Mouse (Mus musculus) midbrain, embryonic 13.5 days (tissue): ENCODE measurements around the gene Tpm4. TPM values are rescaled to one million over a fixed set of nuclear protein-coding genes. Genes with fewer than 3 reads are reported as not detected.
A peak's percentile ranks its signal among the peaks of the same experiment; 100 is the strongest.

Experiments
- ATAC-seq: fragments of 200-750 bp; cut with Nextera tagmentation; 2 replicates; pipeline ENCODE4 v1.8.0; 2017; ENCODE audit warnings: mild to moderate bottlenecking, moderate TSS enrichment, moderate library complexity
- H3K27ac ChIP-seq: fragments of 300-500 bp; sonication (generic); 2 replicates; pipeline ENCODE4 v1.5.1; 2015; ENCODE audit warnings: inconsistent platforms, mild to moderate bottlenecking, moderate library complexity
- H3K27me3 ChIP-seq: fragments of 300-500 bp; sonication (generic); 2 replicates; pipeline ENCODE4 v1.6.1; 2015; ENCODE audit warnings: mild to moderate bottlenecking, inconsistent platforms
- H3K36me3 ChIP-seq: fragments of 300-500 bp; sonication (generic); 2 replicates; pipeline ENCODE4 v1.6.1; 2015; ENCODE audit warnings: mild to moderate bottlenecking, inconsistent platforms
- H3K4me1 ChIP-seq: fragments of 300-500 bp; sonication (generic); replicated peaks from 2 replicates; pipeline ENCODE4 v1.6.1; 2015; ENCODE audit warnings: inconsistent platforms
- H3K4me2 ChIP-seq: fragments of 300-500 bp; sonication (generic); replicated peaks from 2 replicates; pipeline ENCODE4 v1.6.1; 2015; ENCODE audit warnings: moderate library complexity, mild to moderate bottlenecking, inconsistent platforms
- H3K4me3 ChIP-seq: fragments of 300-500 bp; sonication (generic); replicated peaks from 2 replicates; pipeline ENCODE4 v1.5.1; 2015; ENCODE audit warnings: mild to moderate bottlenecking, inconsistent platforms
- H3K9ac ChIP-seq: fragments of 300-500 bp; sonication (generic); replicated peaks from 2 replicates; pipeline ENCODE4 v1.6.1; 2015; ENCODE audit warnings: mild to moderate bottlenecking, inconsistent platforms
- H3K9me3 ChIP-seq: fragments of 300-500 bp; sonication (generic); 2 replicates; pipeline ENCODE4 v1.6.1; 2016; ENCODE audit warnings: mild to moderate bottlenecking, inconsistent platforms
- WGBS: fragments of 180-500 bp; shearing (Covaris S2); methylation state at CpG from one replicate; pipeline ENCODE4 v1.1.7; 2015; 5-methylcytosine and 5-hydroxymethylcytosine counted together
- polyA plus RNA-seq: library from polyadenylated mRNA; unstranded; fragments of >200 nt; fragmentation: Nextera tagmentation; extraction: Ambion mirVana; gene quantifications from 2 replicates; pipeline ENCODE4 v1.2.1, GENCODE M21; 2015

Gene Tpm4
- polyA plus RNA-seq, 1 experiment from 2014 or later, result 239 TPM

DNA sequence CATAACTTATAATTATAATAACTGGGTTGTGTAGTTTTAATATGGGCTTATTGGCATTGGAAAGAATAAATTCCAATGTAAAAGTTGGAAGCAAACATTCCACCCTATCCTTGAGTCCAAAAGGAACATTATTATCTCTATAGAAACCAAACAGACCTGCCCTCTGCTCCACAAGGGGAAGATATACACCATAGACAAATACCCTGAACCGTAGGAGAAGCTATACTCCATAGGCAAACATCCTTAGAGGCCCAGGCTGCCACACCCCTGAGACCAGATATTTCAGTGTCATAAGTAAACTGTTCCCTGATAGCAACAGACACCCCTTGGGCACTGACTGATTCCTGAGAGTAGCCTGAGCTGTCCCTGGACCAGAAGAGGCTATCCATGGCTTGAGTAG is 6.9 kb upstream of the Tpm4 start:
- Histone ChIP-seq H3K9me3 (0 out of 2 replicates have a peak, but pooled peaks cover 4% of the 10 kb centered on the region), H3K36me3 (no peaks in the 10 kb centered on the region), H3K27ac (no peak overlapping the region), H3K27me3 (no peaks in the 10 kb centered on the region), H3K4me3 (no peak overlapping the region), H3K4me2 (no peak overlapping the region), H3K4me1 (no peaks in the 10 kb centered on the region), H3K9ac (no peak overlapping the region)
- ATAC-seq, result no peak
- WGBS, result 84% methylated on average over 1 of the region's 1 CpGs

DNA sequence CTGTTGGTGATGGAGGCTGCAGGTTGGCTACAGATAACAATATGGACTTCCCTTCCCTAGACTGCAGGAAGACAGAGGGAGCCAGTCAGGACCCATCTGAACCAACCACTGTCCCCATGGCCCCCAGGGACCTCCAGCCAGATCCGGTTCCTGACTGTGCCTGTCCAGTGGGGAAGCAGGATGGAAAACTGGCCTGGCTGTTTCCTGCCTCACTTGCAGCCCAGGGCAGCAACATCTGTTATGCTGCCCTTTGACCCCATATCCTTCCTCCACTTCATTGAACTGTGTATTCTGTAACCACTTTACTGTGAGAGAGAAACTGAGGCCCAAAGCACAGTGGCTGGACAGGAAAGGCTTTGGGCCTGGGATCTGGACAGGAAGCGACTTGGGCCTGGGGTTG is 3.5 kb upstream of the Tpm4 start:
- WGBS, result 95% methylated on average over 2 of the region's 2 CpGs
- no peak overlapping the region for H3K9ac ChIP-seq
- no peak for ATAC-seq
- H3K4me3 ChIP-seq, result no peak overlapping the region
- no peaks in the 10 kb centered on the region for H3K9me3 ChIP-seq
- peaks cover 5% of the 10 kb centered on the region for H3K4me1 ChIP-seq
- no peak overlapping the region for H3K27ac ChIP-seq
- no peaks in the 10 kb centered on the region for H3K27me3 ChIP-seq
- no peaks in the 10 kb centered on the region for H3K36me3 ChIP-seq
- no peak overlapping the region for H3K4me2 ChIP-seq

DNA sequence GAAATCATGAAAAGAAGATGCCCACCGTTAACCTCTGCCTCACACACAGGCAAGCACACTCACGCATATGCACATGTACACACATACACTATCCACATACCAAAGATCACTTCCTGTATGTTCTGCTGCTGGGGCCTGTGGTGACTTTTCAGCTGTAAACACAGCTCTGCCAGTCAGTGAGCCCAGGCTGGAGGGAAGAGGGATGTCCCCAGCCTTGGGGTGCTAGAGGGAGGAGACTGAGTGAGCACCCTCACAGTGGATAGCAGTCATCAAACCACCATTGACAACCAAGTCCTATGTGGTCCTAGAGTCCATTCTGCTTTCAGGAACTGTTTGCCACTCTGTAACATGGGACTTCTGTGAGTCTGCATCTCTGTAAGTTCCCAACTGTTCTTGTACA is 2.9 kb upstream of the Tpm4 start:
- no peak for ATAC-seq
- Histone ChIP-seq H3K9me3 (no peaks in the 10 kb centered on the region), H3K4me3 (no peak overlapping the region), H3K27me3 (no peaks in the 10 kb centered on the region), H3K27ac (no peak overlapping the region), H3K9ac (no peak overlapping the region), H3K36me3 (no peaks in the 10 kb centered on the region), H3K4me1 (peaks cover 11% of the 10 kb centered on the region), H3K4me2 (no peak overlapping the region)
- WGBS, result 87% methylated on average over 2 of the region's 2 CpGs

DNA sequence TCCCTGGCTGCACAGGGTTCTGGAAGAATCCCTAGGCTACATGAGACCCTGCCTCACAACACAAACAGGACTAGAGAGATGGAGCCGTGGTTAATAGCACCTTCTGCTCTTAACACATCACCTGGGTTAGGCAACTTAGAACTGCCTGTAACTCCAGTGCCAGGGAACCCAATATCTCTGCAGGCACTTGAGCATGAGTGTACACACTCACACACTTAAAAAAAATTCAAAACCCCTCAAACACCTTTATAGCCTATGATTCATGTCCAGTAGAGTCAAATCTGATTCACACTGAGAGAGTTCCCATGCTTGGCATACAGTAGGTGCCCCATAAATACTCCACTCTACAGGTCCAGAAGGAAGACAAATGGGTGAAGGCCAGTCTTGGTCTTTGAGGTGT is 2.4 kb upstream of the Tpm4 start:
- Histone ChIP-seq H3K9me3 (no peaks in the 10 kb centered on the region), H3K27me3 (no peaks in the 10 kb centered on the region), H3K4me1 (peaks cover 16% of the 10 kb centered on the region), H3K9ac (no peak overlapping the region), H3K4me3 (no peak overlapping the region), H3K4me2 (no peak overlapping the region), H3K36me3 (no peaks in the 10 kb centered on the region), H3K27ac (no peak overlapping the region)
- ATAC-seq, result no peak
- 88% methylated on average over 1 of the region's 1 CpGs for WGBS

DNA sequence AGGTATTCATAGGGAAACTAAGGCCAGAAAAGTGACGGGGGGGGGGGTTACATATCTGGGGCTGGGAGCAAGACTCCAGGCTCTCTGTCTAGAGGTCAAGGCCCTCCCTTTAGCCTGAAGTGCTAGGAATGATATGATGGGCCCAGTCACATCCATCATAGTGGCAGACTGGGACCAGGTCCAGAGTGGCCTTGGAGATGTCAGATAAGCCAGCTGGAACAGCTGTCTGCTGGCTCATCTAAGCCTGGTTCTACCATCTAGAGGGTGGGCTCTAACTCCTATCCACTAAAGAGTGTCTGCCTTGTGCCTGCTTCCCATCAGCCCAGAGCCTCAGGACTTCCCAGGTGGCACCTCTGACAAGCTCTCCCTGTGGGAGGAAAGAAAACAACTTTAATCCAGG is 1.9 kb upstream of the Tpm4 start:
- 57% methylated on average over 1 of the region's 1 CpGs for WGBS

DNA sequence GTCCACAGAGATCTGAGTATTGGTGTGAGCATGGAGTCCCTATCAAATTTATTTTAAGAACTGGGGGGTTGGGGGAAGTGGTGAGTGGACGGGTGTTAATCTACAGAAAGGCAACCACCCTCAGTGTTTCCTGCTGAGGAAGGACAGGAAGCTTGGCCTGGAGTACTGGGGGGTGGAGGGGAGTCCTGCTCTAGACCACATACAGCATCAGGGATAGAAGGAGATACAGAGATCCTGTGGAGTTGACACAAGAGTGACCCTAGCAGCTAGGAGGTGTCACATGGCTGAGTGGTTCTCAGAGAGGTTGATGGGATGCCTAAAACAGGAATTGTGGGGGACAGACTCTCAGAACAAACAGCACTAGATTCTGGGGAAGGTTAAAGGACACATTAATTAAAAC is 1.3 kb upstream of the Tpm4 start:
- peaks cover 3% of the 10 kb centered on the region for H3K36me3 ChIP-seq
- ATAC-seq, result no peak
- no peak overlapping the region for H3K4me2 ChIP-seq
- no peaks in the 10 kb centered on the region for H3K27me3 ChIP-seq
- peaks cover 19% of the 10 kb centered on the region for H3K4me1 ChIP-seq
- no peaks in the 10 kb centered on the region for H3K9me3 ChIP-seq
- WGBS, result 65% methylated on average over 1 of the region's 1 CpGs
- H3K4me3 ChIP-seq, result no peak overlapping the region
- H3K27ac ChIP-seq, result no peak overlapping the region
- no peak overlapping the region for H3K9ac ChIP-seq

More for the DNA sequence above, 1.9 kb upstream of the Tpm4 start:
- Histone ChIP-seq H3K36me3 (no peaks in the 10 kb centered on the region), H3K27ac (no peak overlapping the region), H3K4me2 (no peak overlapping the region), H3K4me3 (no peak overlapping the region), H3K9ac (no peak overlapping the region), H3K27me3 (no peaks in the 10 kb centered on the region), H3K4me1 (peaks cover 19% of the 10 kb centered on the region), H3K9me3 (no peaks in the 10 kb centered on the region)
- no peak for ATAC-seq

DNA sequence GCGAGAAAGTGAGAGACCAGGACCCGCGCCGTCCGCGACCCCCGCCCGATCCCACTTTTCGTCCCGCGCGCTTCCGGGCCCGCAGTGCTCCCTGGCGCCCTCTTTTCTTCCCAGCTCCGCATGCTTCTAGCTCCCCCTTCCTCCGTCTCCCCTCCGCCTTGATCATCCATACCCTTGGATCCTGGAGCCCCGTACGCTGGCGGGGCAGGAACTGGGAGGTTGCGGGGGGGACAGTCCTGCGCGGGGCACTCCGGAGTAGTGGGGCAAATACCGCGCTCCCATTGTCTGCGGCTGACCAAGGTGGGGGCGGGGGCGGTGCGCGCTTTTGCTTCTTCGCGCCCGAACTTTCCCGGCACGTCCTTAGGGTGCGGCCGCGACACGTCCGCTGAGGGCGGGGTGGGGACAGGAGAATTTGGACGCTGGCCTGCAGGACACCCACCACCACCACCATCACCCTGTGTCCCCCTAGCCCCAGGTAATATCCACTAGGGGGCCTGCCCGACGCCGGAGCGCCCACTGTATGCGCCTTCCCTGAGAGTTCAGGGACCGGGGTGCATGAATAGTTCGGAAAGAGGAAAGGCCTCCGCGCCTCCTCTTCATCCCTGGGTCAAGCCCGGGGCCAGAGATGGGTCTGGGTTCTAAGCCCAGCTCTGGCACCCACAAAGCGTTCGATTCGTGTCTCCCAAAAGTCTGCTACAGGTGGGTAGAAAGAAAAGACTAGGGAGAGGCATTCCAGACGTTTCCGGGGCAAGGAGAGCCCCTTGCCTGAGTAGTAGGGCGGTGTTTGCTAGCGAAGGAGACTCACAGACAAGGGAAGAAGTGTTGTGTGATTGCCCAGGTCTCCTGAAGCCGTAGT is 899 bp downstream of the Tpm4 start:
- Histone ChIP-seq H3K9me3 (no peaks in the 10 kb centered on the region), H3K27ac (peak overlapping the region; percentile 90), H3K4me1 (peaks cover 19% of the 10 kb centered on the region), H3K9ac (peak overlapping the region; percentile 92), H3K27me3 (no peaks in the 10 kb centered on the region), H3K4me2 (peak overlapping the region; percentile 83), H3K36me3 (peaks cover 22% of the 10 kb centered on the region), H3K4me3 (peak overlapping the region; percentile 84)
- under 1% methylated on average over 62 of the region's 62 CpGs for WGBS
- ATAC-seq, result peak; percentile 84

DNA sequence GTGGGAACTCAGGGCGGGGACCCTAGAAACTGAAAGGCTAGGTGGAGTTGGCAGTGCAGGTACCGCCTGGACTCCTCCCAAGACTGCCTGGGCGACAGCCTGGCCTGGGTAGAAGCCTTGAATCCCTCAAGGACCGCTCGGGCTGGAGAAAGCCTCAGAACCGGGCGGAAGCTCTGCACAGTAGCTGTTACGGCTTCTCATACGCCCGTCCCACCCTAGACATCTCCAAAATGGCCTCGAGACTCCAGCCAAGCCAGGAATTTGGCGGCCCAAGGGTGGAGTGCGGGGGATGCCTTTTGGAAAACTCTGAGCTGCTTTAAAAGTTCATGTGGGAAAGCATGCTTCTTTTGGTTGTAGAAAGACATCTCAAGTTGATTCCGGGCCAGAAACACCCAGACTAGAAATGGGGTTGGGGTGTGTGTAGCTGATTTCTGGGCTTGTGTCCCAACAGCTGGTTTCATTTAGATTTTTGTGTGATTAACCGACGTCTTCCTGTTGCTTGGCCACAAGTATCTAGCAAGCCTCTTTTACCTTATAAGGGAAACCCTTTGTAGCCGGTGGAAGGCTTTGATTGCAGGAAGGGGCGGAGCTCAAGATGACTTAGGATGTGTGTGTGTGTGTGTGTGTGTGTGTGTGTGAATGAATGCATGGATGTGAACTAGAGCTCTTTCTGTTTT is 1.7 kb downstream of the Tpm4 start:
- Histone ChIP-seq H3K4me3 (peak overlapping the region; percentile 84), H3K9ac (peak overlapping the region; percentile 92), H3K4me2 (peak overlapping the region; percentile 83), H3K9me3 (no peaks in the 10 kb centered on the region), H3K4me1 (peaks cover 19% of the 10 kb centered on the region), H3K27me3 (no peaks in the 10 kb centered on the region), H3K36me3 (peaks cover 29% of the 10 kb centered on the region), H3K27ac (peak overlapping the region; percentile 90)
- ATAC-seq, result peak; percentile 21
- WGBS, result under 1% methylated on average over 18 of the region's 18 CpGs

DNA sequence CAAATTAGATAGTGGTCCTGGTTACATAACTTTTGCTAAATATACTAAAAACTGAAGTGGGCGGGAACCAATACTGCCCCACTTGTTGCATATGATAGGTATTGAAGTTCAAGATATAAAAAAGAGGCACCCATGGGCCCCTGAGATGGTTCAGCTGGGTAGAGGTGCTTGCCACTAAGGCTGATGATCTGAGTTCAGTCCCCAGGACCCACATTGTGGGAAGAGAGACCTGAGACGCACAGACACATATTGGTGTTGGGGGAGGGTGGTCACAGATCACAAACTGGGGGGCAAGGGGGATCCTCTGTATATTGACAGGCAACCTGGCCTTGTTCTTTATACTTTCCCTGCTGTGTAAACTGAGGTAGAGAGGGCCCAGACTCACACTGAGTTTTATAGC is 2.7 kb downstream of the Tpm4 start:
- Histone ChIP-seq H3K9ac (no peak overlapping the region), H3K4me3 (no peak overlapping the region), H3K27me3 (no peaks in the 10 kb centered on the region), H3K4me1 (peaks cover 19% of the 10 kb centered on the region), H3K36me3 (peaks cover 39% of the 10 kb centered on the region), H3K9me3 (no peaks in the 10 kb centered on the region), H3K4me2 (peak overlapping the region; percentile 83), H3K27ac (no peak overlapping the region)
- no peak for ATAC-seq
- WGBS, result 92% methylated on average over 2 of the region's 2 CpGs

DNA sequence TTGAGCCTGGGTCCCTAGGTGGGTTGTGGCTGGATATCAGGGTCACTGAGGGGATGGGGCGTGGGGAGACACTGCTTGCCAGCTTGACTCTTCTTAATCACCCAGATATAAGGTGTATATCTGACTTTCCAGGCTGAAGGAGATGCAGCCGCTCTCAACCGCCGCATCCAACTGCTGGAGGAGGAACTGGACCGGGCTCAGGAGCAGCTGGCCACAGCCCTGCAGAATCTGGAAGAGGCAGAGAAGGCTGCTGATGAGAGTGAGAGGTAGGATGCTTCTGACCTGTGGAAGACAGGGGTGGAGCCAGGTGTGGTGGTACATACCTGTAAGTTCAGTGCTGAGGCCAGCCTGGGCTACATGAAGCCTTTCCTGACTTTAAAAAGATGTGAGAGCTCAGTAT is 3.7 kb downstream of the Tpm4 start:
- WGBS, result 96% methylated on average over 5 of the region's 5 CpGs
- Histone ChIP-seq H3K4me1 (peaks cover 19% of the 10 kb centered on the region), H3K36me3 (peaks cover 49% of the 10 kb centered on the region)

DNA sequence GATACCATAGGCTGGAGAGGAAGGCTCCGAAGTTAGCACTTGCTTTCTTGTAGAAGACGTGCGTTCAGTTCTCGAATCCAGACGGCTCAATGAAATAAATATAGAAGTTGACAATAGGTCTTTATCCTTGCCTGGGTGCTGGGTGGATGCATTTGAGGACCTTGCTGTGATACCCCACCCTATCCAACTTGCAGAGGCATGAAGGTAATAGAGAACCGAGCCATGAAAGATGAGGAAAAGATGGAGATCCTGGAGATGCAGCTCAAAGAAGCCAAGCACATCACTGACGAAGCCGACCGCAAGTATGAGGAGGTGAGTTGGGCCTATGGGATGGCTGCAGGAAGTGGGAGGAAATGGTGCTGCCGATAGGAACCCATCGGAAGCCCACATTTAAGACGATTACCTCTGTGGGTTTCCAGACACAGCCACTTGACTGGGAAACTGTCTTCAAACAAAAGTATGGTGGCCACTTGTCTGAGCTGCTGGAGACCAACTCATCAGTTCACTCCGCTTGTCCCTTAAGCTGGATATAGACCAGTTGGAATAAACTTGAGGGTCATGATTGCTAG is 8.6 kb downstream of the Tpm4 start:
- WGBS, result 95% methylated on average over 13 of the region's 13 CpGs

More for the DNA sequence above, 3.7 kb downstream of the Tpm4 start:
- no peak overlapping the region for H3K9ac ChIP-seq
- no peaks in the 10 kb centered on the region for H3K27me3 ChIP-seq
- H3K4me2 ChIP-seq, result no peak overlapping the region
- H3K27ac ChIP-seq, result no peak overlapping the region
- no peak overlapping the region for H3K4me3 ChIP-seq
- no peaks in the 10 kb centered on the region for H3K9me3 ChIP-seq
- ATAC-seq, result no peak

DNA sequence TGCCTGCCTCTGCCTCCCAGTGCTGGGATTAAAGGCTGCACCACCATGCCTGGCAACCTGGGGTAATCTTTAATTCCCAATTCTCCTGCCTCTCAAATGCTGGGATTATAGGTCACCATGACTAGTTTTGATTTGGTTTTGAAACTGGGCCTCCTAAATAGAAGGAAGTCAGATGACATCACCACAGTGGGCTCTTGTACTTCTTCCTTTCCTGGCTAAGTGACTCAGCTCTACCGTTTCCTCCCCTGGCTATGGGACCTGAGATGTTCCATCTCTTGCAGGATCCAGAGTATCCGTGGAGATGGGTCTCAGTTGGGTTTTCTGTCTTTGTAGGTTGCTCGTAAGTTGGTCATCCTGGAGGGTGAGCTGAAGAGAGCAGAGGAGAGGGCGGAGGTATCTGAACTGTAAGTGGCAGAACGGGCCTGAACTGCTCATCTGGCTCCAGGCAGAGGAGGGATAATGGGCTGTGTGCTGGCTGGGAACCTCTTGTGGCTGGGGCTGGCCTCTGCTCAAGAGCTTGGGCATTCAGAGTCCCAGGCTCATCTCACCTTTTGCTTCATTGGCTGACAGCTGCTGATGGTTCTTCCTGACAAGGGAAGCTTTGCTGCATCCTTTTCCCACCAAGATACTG is 9.7 kb downstream of the Tpm4 start:
- no peaks in the 10 kb centered on the region for H3K9me3 ChIP-seq
- no peak overlapping the region for H3K27ac ChIP-seq
- ATAC-seq, result no peak
- peaks cover 92% of the 10 kb centered on the region for H3K36me3 ChIP-seq
- no peaks in the 10 kb centered on the region for H3K4me1 ChIP-seq
- 90% methylated on average over 5 of the region's 5 CpGs for WGBS
- no peak overlapping the region for H3K9ac ChIP-seq
- H3K27me3 ChIP-seq, result no peaks in the 10 kb centered on the region
- H3K4me2 ChIP-seq, result no peak overlapping the region
- no peak overlapping the region for H3K4me3 ChIP-seq

More for the DNA sequence above, 8.6 kb downstream of the Tpm4 start:
- Histone ChIP-seq H3K9me3 (no peaks in the 10 kb centered on the region), H3K27me3 (no peaks in the 10 kb centered on the region), H3K4me2 (no peak overlapping the region), H3K36me3 (peaks cover 93% of the 10 kb centered on the region), H3K27ac (no peak overlapping the region), H3K4me1 (no peaks in the 10 kb centered on the region), H3K4me3 (no peak overlapping the region), H3K9ac (no peak overlapping the region)
- no peak for ATAC-seq
